Mouse (Mus musculus) heart, postnatal 0 days (tissue): ENCODE data around the gene Mpnd. TPM values are rescaled to one million over a fixed set of nuclear protein-coding genes. Genes with fewer than 3 reads are reported as not detected.
A peak's percentile ranks its signal among the peaks of the same experiment; 100 is the strongest.

Experiments used
- ATAC-seq: fragments of 200-750 bp; cut with Nextera tagmentation; 2 replicates; pipeline ENCODE4 v1.8.0; 2017; ENCODE audit warnings: low read depth, moderate number of reproducible peaks, moderate library complexity; ENCODE audit not compliant: insufficient read depth
- DNase-seq: peaks from one replicate; pipeline ENCODE4 v3.0.0-alpha.2; 2016; ENCODE audit warnings: low spot score
- H3K27ac ChIP-seq: fragments of 300-500 bp; sonication (generic); 2 replicates; pipeline ENCODE4 v1.5.1; 2014; ENCODE audit warnings: low read depth, mild to moderate bottlenecking
- H3K27me3 ChIP-seq: fragments of 300-500 bp; sonication (generic); 2 replicates; pipeline ENCODE4 v1.6.1; 2014; ENCODE audit warnings: low read length, mixed read lengths; ENCODE audit not compliant: control insufficient read depth, insufficient read depth
- H3K36me3 ChIP-seq: fragments of 300-500 bp; sonication (generic); replicated peaks from 2 replicates; pipeline ENCODE4 v1.6.1; 2014; ENCODE audit warnings: low read length, mixed read lengths; ENCODE audit not compliant: control insufficient read depth, insufficient read depth
- H3K4me1 ChIP-seq: fragments of 300-500 bp; sonication (generic); 2 replicates; pipeline ENCODE4 v1.6.1; 2014; ENCODE audit warnings: antibody characterized with exemption; ENCODE audit not compliant: control insufficient read depth, insufficient read depth
- H3K4me2 ChIP-seq: fragments of 300-500 bp; sonication (generic); 2 replicates; pipeline ENCODE4 v1.6.1; 2014; ENCODE audit warnings: low read depth, mild to moderate bottlenecking, low read length, moderate library complexity
- H3K4me3 ChIP-seq: fragments of 300-500 bp; sonication (generic); 2 replicates; pipeline ENCODE4 v1.5.1; 2014; ENCODE audit warnings: low read depth, low read length
- H3K9ac ChIP-seq: fragments of 300-500 bp; sonication (generic); replicated peaks from 2 replicates; pipeline ENCODE4 v1.6.1; 2014; ENCODE audit warnings: low read depth, low read length, mixed read lengths
- H3K9me3 ChIP-seq: fragments of 300-500 bp; sonication (generic); replicated peaks from 2 replicates; pipeline ENCODE4 v1.6.1; 2016; ENCODE audit warnings: low read length; ENCODE audit not compliant: control insufficient read depth
- CTCF ChIP-seq: IDR thresholded peaks from 2 replicates; pipeline ENCODE4 v1.5.1; 2016; ENCODE audit warnings: antibody characterized with exemption, control low read depth, low read depth
- EP300 ChIP-seq: IDR thresholded peaks from 2 replicates; pipeline ENCODE4 v1.6.1; 2016; ENCODE audit warnings: antibody characterized with exemption, low read depth
- WGBS: fragments of 180-500 bp; shearing (Covaris S2); extraction: QIAGEN DNeasy Blood & Tissue Kit; methylation state at CpG from one replicate; pipeline ENCODE4 v1.1.7; 2014; 5-methylcytosine and 5-hydroxymethylcytosine counted together
- polyA plus RNA-seq: library from polyadenylated mRNA; unstranded; fragments of >200 nt; fragmentation: Nextera tagmentation; extraction: Ambion mirVana; gene quantifications from 2 replicates; pipeline ENCODE4 v1.2.1, GENCODE M21; 2015
- total RNA-seq: library from RNA; depleted of rRNA; stranded (reverse); fragments of >200 nt; gene quantifications from 2 replicates; pipeline ENCODE4 v1.2.3, GENCODE M21; 2014; ENCODE audit warnings: low replicate concordance

The Mpnd gene
- total and polyA plus RNA-seq, 2 experiments from 2014 or later = 42.9 to 100 TPM

- TF ChIP-seq EP300 = no peak
- TF ChIP-seq CTCF = peak; percentile 56
- ATAC-seq = peak; percentile 32; the same call in 1 of the 2 replicates
- Histone ChIP-seq H3K27me3 (no peaks in the 10 kb centered on the region), H3K36me3 (peaks cover 51% of the 10 kb centered on the region), H3K4me2 (no peak overlapping the region), H3K4me3 (no peak overlapping the region), H3K9ac (no peak overlapping the region), H3K4me1 (peaks cover 9% of the 10 kb centered on the region), H3K27ac (no peak overlapping the region), H3K9me3 (no peaks in the 10 kb centered on the region)
- no peak for DNase-seq
- 69% methylated on average over 20 of the region's 20 CpGs for WGBS
Observed at GRCm38 (mm10) chr17:56018347-56019131, 13.0 kb downstream of the Mpnd start.

DNA sequence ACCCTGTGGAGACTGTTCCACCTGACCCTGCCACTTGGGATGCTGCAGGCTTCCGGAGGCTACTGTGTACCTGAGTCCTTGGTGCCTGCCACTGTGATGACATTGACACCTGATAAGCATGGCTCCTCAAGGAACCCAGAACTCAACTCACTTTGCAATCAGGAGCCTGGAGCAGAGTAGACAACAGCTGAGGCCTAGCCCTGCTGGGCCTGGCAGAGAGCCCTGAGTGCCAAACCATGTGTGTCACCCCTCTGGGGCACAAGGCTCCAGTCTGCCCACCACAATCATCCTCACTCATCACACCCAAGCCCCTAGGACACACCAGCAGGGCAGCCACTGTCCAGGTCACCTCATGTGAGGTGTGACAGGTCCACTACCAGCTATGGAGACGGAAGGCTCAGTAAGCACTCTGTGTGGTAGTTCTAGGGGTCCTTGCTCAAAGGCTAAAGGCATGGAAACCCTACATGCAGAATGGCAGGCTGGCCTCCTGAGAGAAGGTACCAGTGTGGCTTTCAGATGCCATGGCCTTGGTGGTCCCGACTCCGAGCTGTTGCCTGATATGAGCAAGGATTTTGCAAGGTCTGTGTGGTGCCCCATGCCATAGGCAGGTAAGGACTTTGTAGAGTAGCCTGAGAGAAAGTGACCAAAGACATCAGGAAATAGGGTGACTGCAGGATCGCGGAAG is 15.0 kb downstream of the Mpnd start:
- no peak overlapping the region for H3K4me3 ChIP-seq
- WGBS = 86% methylated on average over 6 of the region's 6 CpGs
- no peak overlapping the region for H3K9ac ChIP-seq
- no peak for ATAC-seq
- H3K4me1 ChIP-seq = peaks cover 28% of the 10 kb centered on the region
- no peaks in the 10 kb centered on the region for H3K27me3 ChIP-seq
- H3K36me3 ChIP-seq = peaks cover 40% of the 10 kb centered on the region
- peak overlapping the region; percentile 8; the same call in 1 of the 2 replicates for H3K27ac ChIP-seq
- TF ChIP-seq EP300 (no peak), CTCF (no peak)
- no peaks in the 10 kb centered on the region for H3K9me3 ChIP-seq
- no peak overlapping the region for H3K4me2 ChIP-seq
- no peak for DNase-seq

DNA sequence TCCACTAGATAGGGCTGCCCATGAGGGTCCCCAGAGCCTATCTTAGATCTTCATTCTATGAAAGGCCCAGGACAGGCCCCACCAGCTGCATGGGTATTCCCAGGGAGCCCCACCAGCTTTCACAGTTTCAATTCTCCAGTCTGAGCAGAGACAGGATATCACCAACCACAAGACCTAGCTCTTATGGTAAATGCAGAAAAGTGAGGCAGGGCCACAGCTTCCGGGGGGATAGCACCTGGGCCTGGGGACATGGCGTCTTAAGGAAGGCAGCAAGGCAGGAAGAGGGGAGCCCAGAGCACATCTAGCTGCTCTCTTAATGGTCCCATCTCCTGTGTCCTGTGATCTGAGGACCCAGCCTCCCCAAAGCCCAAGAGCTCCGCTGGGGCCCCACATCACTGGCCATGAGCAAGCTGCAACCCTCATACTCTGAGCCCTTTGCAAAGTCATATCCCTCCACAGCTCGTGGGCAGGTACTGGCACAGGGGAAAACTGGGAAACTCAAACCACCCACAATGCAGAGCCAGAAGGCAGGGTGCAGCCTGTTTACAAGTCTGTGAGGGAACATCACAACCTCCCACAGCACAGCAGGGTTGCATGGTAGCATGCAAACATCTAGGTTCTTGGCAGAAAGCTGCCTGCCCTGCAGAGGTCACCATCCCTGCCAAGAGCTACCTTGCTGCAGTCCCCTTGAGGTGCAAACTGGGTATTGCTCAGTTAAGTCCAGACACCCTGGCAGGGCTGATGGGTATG is 15.8 kb downstream of the Mpnd start:
- Histone ChIP-seq H3K4me1 (peaks cover 36% of the 10 kb centered on the region), H3K4me3 (no peak overlapping the region), H3K27ac (peak overlapping the region; percentile 16; the same call in 1 of the 2 replicates), H3K9ac (no peak overlapping the region), H3K4me2 (no peak overlapping the region), H3K9me3 (no peaks in the 10 kb centered on the region), H3K36me3 (peaks cover 32% of the 10 kb centered on the region), H3K27me3 (no peaks in the 10 kb centered on the region)
- TF ChIP-seq EP300 (no peak), CTCF (no peak)
- ATAC-seq = no peak
- no peak for DNase-seq
- WGBS = 85% methylated on average over 4 of the region's 4 CpGs

DNA sequence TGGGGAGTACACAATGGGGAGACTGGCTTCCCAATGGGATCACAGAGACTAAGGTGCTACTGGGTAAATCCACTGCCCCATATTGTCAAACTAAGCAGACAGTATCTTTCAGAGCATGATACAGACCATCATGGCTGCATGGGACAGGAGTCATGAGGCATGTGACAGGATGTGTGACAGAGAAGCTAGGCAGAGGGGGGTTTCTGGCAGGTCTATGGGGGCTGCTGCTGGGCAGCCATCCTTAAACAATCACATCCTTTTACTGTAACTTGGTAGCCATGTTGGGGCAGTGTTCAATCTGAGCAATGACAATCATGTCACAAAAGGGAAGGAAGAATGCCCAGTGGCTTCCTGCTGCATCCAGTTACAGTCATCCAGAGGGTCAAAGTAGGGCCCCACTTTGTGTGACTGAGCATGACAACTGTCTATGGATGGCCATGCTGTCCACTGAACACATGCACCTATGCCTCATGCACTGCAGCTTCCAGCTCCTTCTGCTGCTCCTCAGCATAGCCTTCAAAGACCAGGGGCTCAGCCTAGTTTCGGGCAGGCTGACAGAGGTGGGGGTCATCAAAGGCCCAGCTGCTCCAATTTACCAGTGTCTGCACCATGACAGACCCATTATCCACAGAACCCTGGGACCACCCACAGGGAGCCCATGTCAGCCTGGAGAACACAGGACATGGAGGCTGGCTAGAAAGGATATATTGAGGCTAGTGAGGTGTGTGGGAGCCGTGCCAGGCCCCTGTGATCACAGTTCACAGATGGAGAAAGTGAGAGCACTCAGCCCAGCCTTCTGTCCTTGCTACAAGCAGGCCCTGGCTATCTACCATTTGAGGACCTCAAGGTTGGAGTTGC is 16.8 kb downstream of the Mpnd start:
- DNase-seq = no peak
- WGBS = 86% methylated on average over 2 of the region's 2 CpGs
- Histone ChIP-seq H3K9me3 (no peaks in the 10 kb centered on the region), H3K4me3 (no peak overlapping the region), H3K4me1 (peaks cover 46% of the 10 kb centered on the region), H3K4me2 (no peak overlapping the region), H3K27me3 (no peaks in the 10 kb centered on the region), H3K9ac (no peak overlapping the region), H3K27ac (peak overlapping the region; percentile 21; the same call in 1 of the 2 replicates), H3K36me3 (peaks cover 22% of the 10 kb centered on the region)
- ATAC-seq = no peak
- TF ChIP-seq CTCF = no peak
- no peak for TF ChIP-seq EP300

DNA sequence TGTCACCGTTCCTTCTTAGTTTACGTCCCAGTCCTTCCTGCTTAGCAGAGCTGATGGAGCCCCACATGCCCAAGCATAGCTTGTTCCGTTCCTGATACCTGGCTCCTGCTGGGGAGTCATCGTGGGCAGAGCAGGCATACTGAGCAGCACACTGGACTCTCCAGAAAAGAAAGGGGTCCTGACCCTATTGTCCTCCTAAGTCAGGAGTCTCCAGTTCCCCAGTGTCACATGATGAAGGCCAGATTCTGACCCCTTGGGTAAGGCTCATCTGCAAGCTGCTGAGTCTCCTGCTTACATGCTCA is 17.4 kb downstream of the Mpnd start:
- DNase-seq (no peak), ATAC-seq (no peak)
- H3K4me1 ChIP-seq = peaks cover 52% of the 10 kb centered on the region
- H3K27me3 ChIP-seq = no peaks in the 10 kb centered on the region
- no peak overlapping the region for H3K4me2 ChIP-seq
- peaks cover 20% of the 10 kb centered on the region for H3K36me3 ChIP-seq
- no peak overlapping the region for H3K27ac ChIP-seq
- H3K9ac ChIP-seq = no peak overlapping the region
- no peak overlapping the region for H3K4me3 ChIP-seq
- TF ChIP-seq CTCF (no peak), EP300 (no peak)
- H3K9me3 ChIP-seq = no peaks in the 10 kb centered on the region
- WGBS = 78% methylated on average over 4 of the region's 4 CpGs
